Comparison of ENCODE assay signal across 12 mouse cellular contexts in genomic region chr9:64125307-64125706, GRCm38 (mm10). TPM values are rescaled to one million over a fixed set of nuclear protein-coding genes. Genes with fewer than 3 reads are reported as not detected.
DNase-seq lines count a peak whose midpoint lies in the region; ATAC-seq lines count a peak whose summit lies in the region.
"Had no signal": no experiment of that assay in that cellular context is flagged by ENCODE, and none has a peak within 500 bp of the region (broad histone marks: within the 10 kb centered on the region; RNA-seq: fewer than 3 reads in every experiment).

No protein-coding gene starts in this region.

- DNase-seq in kidney, adult 11 months: no peak
- DNase-seq in 3T3-L1 (ENCODE audit: low read depth, low spot score) (peak; percentile 51), NIH3T3 (ENCODE audit: low read depth) (peak; percentile 30)
- DNase-seq in adrenal gland, postnatal 14 days: no peak
- no peak for DNase-seq in layer of hippocampus, postnatal 25 days (ENCODE audit: extremely low spot score in 1 of 2, low spot score in 1 of 2)
- DNase-seq: cerebellum, postnatal 25 days; heart, postnatal 14 days; kidney, adult 8-10 months; liver, embryonic 13.5 days had no signal

- no peak overlapping the region for H3K4me2 ChIP-seq in kidney, embryonic 14.5 days (replicated peaks; ENCODE audit: low read depth, low read length)
- no peak overlapping the region for H3K4me2 ChIP-seq in intestine, embryonic 16.5 days (ENCODE audit: low read depth, low read length)
- H3K4me2 ChIP-seq: liver, embryonic 13.5 days had no signal

- no peak overlapping the region for H3K4me3 ChIP-seq in kidney, embryonic 14.5 days (ENCODE audit: low read length)
- H3K4me3 ChIP-seq in intestine, embryonic 16.5 days (ENCODE audit: low read length): no peak overlapping the region
- H3K4me3 ChIP-seq: liver, embryonic 13.5 days had no signal

- no peak overlapping the region for H3K9ac ChIP-seq in kidney, embryonic 14.5 days (ENCODE audit: low read depth, low read length)
- no peak overlapping the region for H3K9ac ChIP-seq in intestine, embryonic 16.5 days (ENCODE audit: low read depth, low read length)
- H3K9ac ChIP-seq: liver, embryonic 13.5 days had no signal

- 47% methylated on average over 3 of the region's 3 CpGs for WGBS in kidney, embryonic 14.5 days
- WGBS in intestine, embryonic 16.5 days: 63% methylated on average over 3 of the region's 3 CpGs

- no peaks in the 10 kb centered on the region for H3K9me3 ChIP-seq in kidney, embryonic 14.5 days (ENCODE audit: control insufficient read depth, low read length)
- no peaks in the 10 kb centered on the region for H3K9me3 ChIP-seq in intestine, embryonic 16.5 days (ENCODE audit: control insufficient read depth, low read length)
- H3K9me3 ChIP-seq: liver, embryonic 13.5 days had no signal

- 0 out of 2 replicates have a peak, but pooled peaks cover 5% of the 10 kb centered on the region for H3K4me1 ChIP-seq in kidney, embryonic 14.5 days (ENCODE audit: control insufficient read depth, insufficient read depth, low read length)
- H3K4me1 ChIP-seq in intestine, embryonic 16.5 days (ENCODE audit: control insufficient read depth, insufficient read depth, low read length): peaks cover 11% of the 10 kb centered on the region

- ATAC-seq in kidney, embryonic 14.5 days (ENCODE audit: low FRiP score, low TSS enrichment): peak; percentile 80
- ATAC-seq in intestine, embryonic 16.5 days: peak; percentile 9; the same call in 1 of the 2 replicates

- no peak overlapping the region for H3K27ac ChIP-seq in kidney, embryonic 14.5 days (ENCODE audit: low read depth, low read length)
- 0 out of 2 replicates have a peak overlapping the region, but pooled peaks have one; percentile 28 for H3K27ac ChIP-seq in intestine, embryonic 16.5 days (ENCODE audit: low read length)
- H3K27ac ChIP-seq: liver, embryonic 13.5 days had no signal

- no peaks in the 10 kb centered on the region for H3K36me3 ChIP-seq in kidney, embryonic 14.5 days (ENCODE audit: control insufficient read depth, insufficient read depth, low read length)
- H3K36me3 ChIP-seq in intestine, embryonic 16.5 days (ENCODE audit: control insufficient read depth, insufficient read depth, low read length): no peaks in the 10 kb centered on the region
- H3K36me3 ChIP-seq: liver, embryonic 13.5 days had no signal

- no peaks in the 10 kb centered on the region for H3K27me3 ChIP-seq in kidney, embryonic 14.5 days (ENCODE audit: control insufficient read depth, insufficient read depth, low read length)
- H3K27me3 ChIP-seq in intestine, embryonic 16.5 days (replicated peaks; ENCODE audit: control insufficient read depth, insufficient read depth, low read length): no peaks in the 10 kb centered on the region
- H3K27me3 ChIP-seq: liver, embryonic 13.5 days had no signal

RNA-seq across cellular contexts. Expression of gene Lctl, which starts 8.4 kb away (rescaled TPM):
- polyA plus RNA-seq in kidney, embryonic 14.5 days (2014; fragmentation: Nextera tagmentation; extraction: Ambion mirVana): 0.16 and 0.19 TPM in 2 replicates
- 0.15 and 0.40 TPM in 2 replicates for polyA plus RNA-seq in intestine, embryonic 16.5 days (2015; fragmentation: Nextera tagmentation; extraction: Ambion mirVana)
- total RNA-seq in adrenal gland, postnatal 14 days (2021): 1.6 and 1.9 TPM in 2 replicates
- total RNA-seq in layer of hippocampus, postnatal 25 days (2021): not detected
- total RNA-seq: left cerebral cortex, adult 18-20 months had no signal
- polyA plus RNA-seq: liver, embryonic 13.5 days had no signal

RNA-seq across cellular contexts. Expression of gene Zwilch, which starts 47.6 kb away (rescaled TPM):
- 17.3 and 34.4 TPM in 2 replicates for polyA plus RNA-seq in kidney, embryonic 14.5 days (2014; fragmentation: Nextera tagmentation; extraction: Ambion mirVana)
- polyA plus RNA-seq in intestine, embryonic 16.5 days (2015; fragmentation: Nextera tagmentation; extraction: Ambion mirVana): 17.3 and 22.0 TPM in 2 replicates
- 6.3 and 7.0 TPM in 2 replicates for total RNA-seq in adrenal gland, postnatal 14 days (2021)
- total RNA-seq in layer of hippocampus, postnatal 25 days (2021): 1 to 10 TPM; 4.3 to 6.6 TPM

RNA-seq across cellular contexts. Expression of gene Rpl4, which starts 47.9 kb away (rescaled TPM):
- polyA plus RNA-seq in kidney, embryonic 14.5 days (2014; fragmentation: Nextera tagmentation; extraction: Ambion mirVana): 1,389 and 1,446 TPM in 2 replicates
- polyA plus RNA-seq in intestine, embryonic 16.5 days (2015; fragmentation: Nextera tagmentation; extraction: Ambion mirVana): 1,062 and 1,181 TPM in 2 replicates
- total RNA-seq in adrenal gland, postnatal 14 days (2021): 872 and 1,008 TPM in 2 replicates
- total RNA-seq in layer of hippocampus, postnatal 25 days (2021): 100 to 1,000 TPM; 547 to 604 TPM

RNA-seq across cellular contexts. Expression of gene Snapc5, which starts 53.8 kb away (rescaled TPM):
- 25.7 and 37.9 TPM in 2 replicates for polyA plus RNA-seq in kidney, embryonic 14.5 days (2014; fragmentation: Nextera tagmentation; extraction: Ambion mirVana)
- 36.2 and 36.5 TPM in 2 replicates for polyA plus RNA-seq in intestine, embryonic 16.5 days (2015; fragmentation: Nextera tagmentation; extraction: Ambion mirVana)
- 20.4 and 22.9 TPM in 2 replicates for total RNA-seq in adrenal gland, postnatal 14 days (2021)
- 10 to 100 TPM; 16.9 to 19.1 TPM for total RNA-seq in layer of hippocampus, postnatal 25 days (2021)

Comparison
In these comparisons a context has a peak if more than half of its experiments do, and no peak if none do; other contexts are left out.
1. DNase-seq: peak in 3T3-L1 (single experiment) and NIH3T3 (single experiment); none in kidney, adult 11 months (single experiment), adrenal gland, postnatal 14 days (single experiment) and layer of hippocampus, postnatal 25 days (0 of 2).